Mouse (Mus musculus): ENCODE measurements around the gene Umod. TPM values are rescaled to one million over a fixed set of nuclear protein-coding genes. Genes with fewer than 3 reads are reported as not detected.

Umod gene
- total RNA-seq, 1 experiment = not detected

DNA sequence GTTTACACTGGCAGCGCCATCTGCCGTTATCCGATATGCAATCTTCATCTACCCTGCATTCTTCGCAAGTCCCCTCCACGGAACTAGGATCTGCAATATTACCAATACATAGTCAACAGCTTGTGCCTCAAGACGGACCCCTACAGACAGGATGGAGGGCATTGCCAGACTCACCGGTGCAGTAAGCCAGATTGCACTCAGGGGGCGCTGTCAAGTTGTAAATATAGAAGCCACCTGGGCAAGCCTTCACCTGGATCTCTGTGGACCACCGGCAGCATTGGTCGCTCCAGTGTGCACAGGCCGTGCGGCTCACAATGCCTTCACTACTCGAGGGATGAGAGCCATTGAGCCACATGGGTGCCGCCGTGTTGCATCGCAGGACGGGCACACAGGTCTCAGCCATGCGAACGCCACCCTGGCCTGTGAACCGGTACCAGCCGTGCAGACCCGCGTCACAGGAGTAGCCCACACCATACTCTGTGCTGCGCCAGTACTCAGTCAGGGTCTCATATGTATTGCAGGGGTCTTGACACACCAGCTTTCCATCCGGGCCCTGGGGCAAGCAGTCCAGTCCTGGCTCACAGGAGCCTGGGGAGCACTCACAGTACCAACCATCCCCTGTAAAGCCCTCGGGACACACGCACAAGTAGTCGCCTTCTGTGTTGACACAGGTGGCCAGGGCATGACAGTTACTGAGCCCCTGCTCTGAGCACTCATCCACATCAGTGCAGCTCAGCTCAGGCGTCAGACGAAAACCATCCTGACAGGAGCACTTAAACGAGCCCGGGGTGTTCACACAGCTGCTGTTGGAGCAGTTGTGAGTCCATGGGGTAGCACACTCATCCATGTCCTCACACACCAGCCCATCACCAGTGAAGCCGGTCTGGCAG lies 2.3 kb downstream of the Umod start:
- H3K36me3 ChIP-seq (ENCODE audit: control insufficient read depth, insufficient read depth, low read length, poor library complexity, severe bottlenecking) = no peaks in the 10 kb centered on the region
- H3K4me3 ChIP-seq (ENCODE audit: insufficient read depth in 1 of 2, low read depth in 1 of 2, low read length in 2 of 2, poor library complexity in 1 of 2, severe bottlenecking in 1 of 2) = no peak overlapping the region
- no peak overlapping the region for H3K27ac ChIP-seq (ENCODE audit: insufficient read depth, low read depth, low read length, poor library complexity, severe bottlenecking)
- H3K4me1 ChIP-seq (ENCODE audit: control insufficient read depth in 2 of 2, insufficient read depth in 2 of 2, low read length in 2 of 2, poor library complexity in 1 of 2) = no peaks in the 10 kb centered on the region
- TF ChIP-seq ZNF384 (IDR thresholded peaks at IDR 0.05; ENCODE audit: low read depth, low read length) (no peak), HCFC1 (IDR thresholded peaks at IDR 0.05; ENCODE audit: borderline replicate concordance, insufficient read depth, low read length) (no peak), CHD2 (IDR thresholded peaks at IDR 0.05; ENCODE audit: low read depth, low read length) (no peak), ZC3H11A (IDR thresholded peaks at IDR 0.05; ENCODE audit: borderline replicate concordance, low read depth, low read length) (no peak), MAFK (IDR thresholded peaks at IDR 0.05; ENCODE audit: insufficient read depth, low read depth, low read length) (no peak)
- peak; percentile 27 for DNase-seq (ENCODE audit: low read depth, low spot score)
- no peaks in the 10 kb centered on the region for H3K9me3 ChIP-seq (ENCODE audit: control insufficient read depth, insufficient read depth, low read depth, low read length)
- in situ Hi-C loops (cut with MboI; ENCODE audit: low sequenced_read_pairs in 2 of 2, unreplicated experiment in 2 of 2) = no loop called here
- no peak overlapping the region for H3K9ac ChIP-seq (ENCODE audit: insufficient read depth, low read depth, low read length, poor library complexity, severe bottlenecking)

DNA sequence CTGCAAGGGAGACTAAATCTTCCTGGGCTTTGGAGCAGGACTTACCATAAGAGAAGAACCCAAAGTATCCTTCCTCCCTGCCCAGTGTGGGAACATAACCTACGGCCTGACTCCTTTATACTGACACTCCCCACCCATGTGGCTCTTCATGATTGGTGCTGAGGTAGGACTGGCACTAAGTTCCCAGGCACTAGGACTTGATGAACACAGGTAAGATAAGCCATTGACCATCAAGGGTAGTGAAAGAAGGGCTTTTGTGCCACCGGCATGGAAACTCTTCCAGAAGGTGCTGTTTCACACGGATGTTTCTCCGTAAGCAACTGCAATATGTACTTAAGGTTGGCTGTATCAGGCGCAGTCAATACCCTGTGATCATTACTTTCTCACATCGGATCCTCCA lies 19.9 kb downstream of the Umod start, which contains the start of gene Gp2:
Gp2 (minus strand) TSS at position 101 of the 400 bp plus-strand sequence.
- H3K9ac ChIP-seq (ENCODE audit: insufficient read depth, low read depth, low read length, poor library complexity, severe bottlenecking) = no peak within 1 kb of the TSS
- H3K4me1 ChIP-seq (ENCODE audit: control insufficient read depth in 2 of 2, insufficient read depth in 2 of 2, low read length in 2 of 2, poor library complexity in 1 of 2) = no peaks in the 10 kb centered on the region
- H3K36me3 ChIP-seq (ENCODE audit: control insufficient read depth, insufficient read depth, low read length, poor library complexity, severe bottlenecking) = no peaks in the 10 kb centered on the region
- TF ChIP-seq ZC3H11A (IDR thresholded peaks at IDR 0.05; ENCODE audit: borderline replicate concordance, low read depth, low read length) = no peak
- TF ChIP-seq ZNF384 (IDR thresholded peaks at IDR 0.05; ENCODE audit: low read depth, low read length) = no peak
- TF ChIP-seq MAFK (IDR thresholded peaks at IDR 0.05; ENCODE audit: insufficient read depth, low read depth, low read length) = no peak
- no peak for TF ChIP-seq CHD2 (IDR thresholded peaks at IDR 0.05; ENCODE audit: low read depth, low read length)
- TF ChIP-seq HCFC1 (IDR thresholded peaks at IDR 0.05; ENCODE audit: borderline replicate concordance, insufficient read depth, low read length) = no peak
- no peak within 1 kb of the TSS for H3K27ac ChIP-seq (ENCODE audit: insufficient read depth, low read depth, low read length, poor library complexity, severe bottlenecking)
- H3K4me3 ChIP-seq (ENCODE audit: insufficient read depth in 1 of 2, low read depth in 1 of 2, low read length in 2 of 2, poor library complexity in 1 of 2, severe bottlenecking in 1 of 2) = no peak within 1 kb of the TSS
- H3K9me3 ChIP-seq (ENCODE audit: control insufficient read depth, insufficient read depth, low read depth, low read length) = no peaks in the 10 kb centered on the region
- in situ Hi-C loops (cut with MboI; ENCODE audit: low sequenced_read_pairs in 2 of 2, unreplicated experiment in 2 of 2) = no loop called here
- no peak for DNase-seq (ENCODE audit: low read depth, low spot score)

DNA sequence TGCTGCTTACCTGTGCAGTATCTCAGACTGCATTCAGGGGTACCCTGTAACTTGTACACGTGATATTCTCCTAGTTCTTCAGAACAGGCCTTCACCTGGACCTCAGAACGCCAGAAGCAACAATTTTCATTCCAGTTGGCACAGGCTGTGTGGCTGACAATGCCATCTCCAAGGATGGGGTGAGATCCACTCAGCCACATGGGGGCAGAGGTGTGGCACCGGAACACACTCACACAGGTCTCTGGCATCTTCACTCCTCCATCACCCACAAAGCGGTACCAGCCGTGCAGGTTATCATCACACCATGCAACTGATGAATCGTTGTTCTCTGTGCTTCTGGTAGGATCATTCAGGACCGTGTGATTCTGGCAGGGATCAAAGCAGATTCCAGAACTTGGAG lies 24.9 kb downstream of the Umod start:
- H3K4me1 ChIP-seq (ENCODE audit: control insufficient read depth in 2 of 2, insufficient read depth in 2 of 2, low read length in 2 of 2, poor library complexity in 1 of 2) = no peaks in the 10 kb centered on the region
- in situ Hi-C loops (cut with MboI; ENCODE audit: low sequenced_read_pairs in 2 of 2, unreplicated experiment in 2 of 2) = no loop called here
- TF ChIP-seq ZNF384 (IDR thresholded peaks at IDR 0.05; ENCODE audit: low read depth, low read length) (no peak), ZC3H11A (IDR thresholded peaks at IDR 0.05; ENCODE audit: borderline replicate concordance, low read depth, low read length) (no peak), MAFK (IDR thresholded peaks at IDR 0.05; ENCODE audit: insufficient read depth, low read depth, low read length) (no peak), CHD2 (IDR thresholded peaks at IDR 0.05; ENCODE audit: low read depth, low read length) (no peak)
- DNase-seq (ENCODE audit: low read depth, low spot score) = no peak
- no peak overlapping the region for H3K4me3 ChIP-seq (ENCODE audit: insufficient read depth in 1 of 2, low read depth in 1 of 2, low read length in 2 of 2, poor library complexity in 1 of 2, severe bottlenecking in 1 of 2)
- no peak overlapping the region for H3K9ac ChIP-seq (ENCODE audit: insufficient read depth, low read depth, low read length, poor library complexity, severe bottlenecking)
- H3K36me3 ChIP-seq (ENCODE audit: control insufficient read depth, insufficient read depth, low read length, poor library complexity, severe bottlenecking) = no peaks in the 10 kb centered on the region
- no peaks in the 10 kb centered on the region for H3K9me3 ChIP-seq (ENCODE audit: control insufficient read depth, insufficient read depth, low read depth, low read length)
- H3K27ac ChIP-seq (ENCODE audit: insufficient read depth, low read depth, low read length, poor library complexity, severe bottlenecking) = no peak overlapping the region

DNA sequence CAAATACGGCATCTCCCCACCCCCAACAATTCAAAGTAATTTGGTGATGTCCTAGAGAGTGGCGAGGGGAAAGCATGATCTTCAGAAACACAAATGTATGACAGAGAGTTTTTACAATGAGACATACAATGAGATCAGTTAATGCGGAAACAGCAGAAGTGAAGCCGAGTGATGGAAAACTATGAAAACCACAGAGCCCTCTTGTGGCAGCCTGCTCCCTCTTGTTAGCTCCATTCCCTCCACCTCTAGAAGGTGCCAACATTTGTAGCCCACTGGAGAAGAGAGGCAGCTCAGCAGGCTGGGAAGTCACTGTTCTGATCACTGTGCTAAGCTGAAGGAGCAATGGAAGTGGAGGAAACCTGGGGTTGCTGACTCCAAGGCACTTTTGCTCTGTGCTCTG lies 35.2 kb downstream of the Umod start:
- H3K4me3 ChIP-seq (ENCODE audit: insufficient read depth in 1 of 2, low read depth in 1 of 2, low read length in 2 of 2, poor library complexity in 1 of 2, severe bottlenecking in 1 of 2) = no peak overlapping the region
- H3K4me1 ChIP-seq (ENCODE audit: control insufficient read depth in 2 of 2, insufficient read depth in 2 of 2, low read length in 2 of 2, poor library complexity in 1 of 2) = no peaks in the 10 kb centered on the region
- in situ Hi-C loops (cut with MboI; ENCODE audit: low sequenced_read_pairs in 2 of 2, unreplicated experiment in 2 of 2) = no loop called here
- no peaks in the 10 kb centered on the region for H3K36me3 ChIP-seq (ENCODE audit: control insufficient read depth, insufficient read depth, low read length, poor library complexity, severe bottlenecking)
- no peak overlapping the region for H3K27ac ChIP-seq (ENCODE audit: insufficient read depth, low read depth, low read length, poor library complexity, severe bottlenecking)
- H3K9me3 ChIP-seq (ENCODE audit: control insufficient read depth, insufficient read depth, low read depth, low read length) = no peaks in the 10 kb centered on the region
- H3K9ac ChIP-seq (ENCODE audit: insufficient read depth, low read depth, low read length, poor library complexity, severe bottlenecking) = no peak overlapping the region
- DNase-seq (ENCODE audit: low read depth, low spot score) = no peak
- TF ChIP-seq CHD2 (IDR thresholded peaks at IDR 0.05; ENCODE audit: low read depth, low read length) = no peak
- no peak for TF ChIP-seq ZC3H11A (IDR thresholded peaks at IDR 0.05; ENCODE audit: borderline replicate concordance, low read depth, low read length)
- TF ChIP-seq MAFK (IDR thresholded peaks at IDR 0.05; ENCODE audit: insufficient read depth, low read depth, low read length) = no peak
- TF ChIP-seq HCFC1 (IDR thresholded peaks at IDR 0.05; ENCODE audit: borderline replicate concordance, insufficient read depth, low read length) = no peak
- TF ChIP-seq ZNF384 (IDR thresholded peaks at IDR 0.05; ENCODE audit: low read depth, low read length) = no peak
